In genomic region chr13:17879061-17879460, GRCm38 (mm10) we compare ENCODE assay signal across 22 mouse cellular contexts.
DNase-seq lines count a peak whose midpoint lies in the region; ATAC-seq and TF ChIP-seq lines count a peak whose summit lies in the region.
"Had no signal": no experiment of that assay in that cellular context is flagged by ENCODE, and none has a peak within 500 bp of the region (broad histone marks: within the 10 kb centered on the region; RNA-seq: fewer than 3 reads in every experiment).

No protein-coding gene starts in this region.

- in situ Hi-C loops in CH12.LX (cut with MboI; ENCODE audit: low pct_ligation_motif_present, low pct_unique_long_range_greater_than_20kb, low sequenced_read_pairs): no loop called here

- H3K4me3 ChIP-seq in intestine, embryonic 15.5 days (replicated peaks): no peak overlapping the region
- no peak overlapping the region for H3K4me3 ChIP-seq in intestine, postnatal 0 days (ENCODE audit: low read depth, low read length)
- H3K4me3 ChIP-seq in lung, embryonic 15.5 days: no peak overlapping the region
- no peak overlapping the region for H3K4me3 ChIP-seq in CH12.LX (replicated peaks in 1 of 3; ENCODE audit: low read depth in 2 of 3, low read length in 2 of 3, poor library complexity in 1 of 3)
- H3K4me3 ChIP-seq: embryonic facial prominence, embryonic 15.5 days; heart, embryonic 10.5 days; hindbrain, embryonic 10.5 days; left cerebral cortex, adult 2 months; limb, embryonic 15.5 days; liver, embryonic 15.5 days; megakaryocyte, embryonic 14.5 days; midbrain, embryonic 13.5 days; neural tube, embryonic 12.5 days had no signal

- no peak overlapping the region for H3K9ac ChIP-seq in intestine, embryonic 15.5 days
- H3K9ac ChIP-seq in intestine, postnatal 0 days (ENCODE audit: low read depth, low read length): no peak overlapping the region
- no peak overlapping the region for H3K9ac ChIP-seq in lung, embryonic 15.5 days
- H3K9ac ChIP-seq in CH12.LX (ENCODE audit: insufficient read depth, low read depth): no peak overlapping the region
- H3K9ac ChIP-seq: embryonic facial prominence, embryonic 15.5 days; limb, embryonic 15.5 days; liver, embryonic 15.5 days; midbrain, embryonic 13.5 days; neural tube, embryonic 12.5 days had no signal

- no peak overlapping the region for H3K4me2 ChIP-seq in intestine, embryonic 15.5 days (replicated peaks)
- no peak overlapping the region for H3K4me2 ChIP-seq in intestine, postnatal 0 days (replicated peaks; ENCODE audit: low read depth)
- no peak overlapping the region for H3K4me2 ChIP-seq in lung, embryonic 15.5 days
- H3K4me2 ChIP-seq in CH12.LX (ENCODE audit: insufficient read depth, low read depth, poor library complexity, severe bottlenecking): no peak overlapping the region
- H3K4me2 ChIP-seq: embryonic facial prominence, embryonic 15.5 days; limb, embryonic 15.5 days; liver, embryonic 15.5 days; midbrain, embryonic 13.5 days; neural tube, embryonic 12.5 days had no signal

- no peaks in the 10 kb centered on the region for H3K79me2 ChIP-seq in CH12.LX (replicated peaks; ENCODE audit: control insufficient read depth, extremely low read depth, insufficient read depth, poor library complexity, severe bottlenecking)

- TF ChIP-seq RAD21 in CH12.LX (IDR thresholded peaks at IDR 0.05; ENCODE audit: low read depth, low read length): no peak

- dilution Hi-C loops in CH12.LX (cut with MboI; ENCODE audit: extremely low pct_ligation_motif_present, extremely low pct_unique_long_range_greater_than_20kb, low sequenced_read_pairs): no loop called here

- H3K9me3 ChIP-seq in intestine, embryonic 15.5 days: no peaks in the 10 kb centered on the region
- H3K9me3 ChIP-seq in intestine, postnatal 0 days (ENCODE audit: control insufficient read depth): no peaks in the 10 kb centered on the region
- no peaks in the 10 kb centered on the region for H3K9me3 ChIP-seq in lung, embryonic 15.5 days
- peaks cover 5% of the 10 kb centered on the region for H3K9me3 ChIP-seq in CH12.LX (replicated peaks; ENCODE audit: low read length)
- H3K9me3 ChIP-seq: liver, embryonic 15.5 days had no signal

- no peak overlapping the region for H3K27ac ChIP-seq in intestine, embryonic 15.5 days
- H3K27ac ChIP-seq in intestine, postnatal 0 days (ENCODE audit: low read depth, low read length): no peak overlapping the region
- peak overlapping the region; percentile 55 for H3K27ac ChIP-seq in lung, embryonic 15.5 days
- no peak overlapping the region for H3K27ac ChIP-seq in CH12.LX (ENCODE audit: insufficient read depth, low read depth)
- H3K27ac ChIP-seq: embryonic facial prominence, embryonic 15.5 days; heart, embryonic 10.5 days; hindbrain, embryonic 10.5 days; left cerebral cortex, adult 2 months; limb, embryonic 15.5 days; liver, embryonic 15.5 days; midbrain, embryonic 13.5 days; neural tube, embryonic 12.5 days had no signal

- no peak for DNase-seq in lung, postnatal 14 days
- DNase-seq in CH12.LX (ENCODE audit: extremely low read depth): peak; percentile 17
- DNase-seq in lung, postnatal 4 days: peak; percentile 24 to 27
- DNase-seq in gastrocnemius, postnatal 14 days: no peak
- DNase-seq: adrenal gland, postnatal 25 days; cerebellum, adult 9-10 months; left cerebral cortex, postnatal 4 days; right cerebral cortex, postnatal 25 days; spleen, adult 18-20 months had no signal

- peak; percentile 34; the same call in 1 of the 2 replicates for ATAC-seq in intestine, embryonic 15.5 days
- no peak for ATAC-seq in intestine, postnatal 0 days
- ATAC-seq in lung, embryonic 15.5 days (ENCODE audit: borderline replicate concordance, extremely low read depth, low FRiP score, low TSS enrichment): peak; percentile 85; the same call in 1 of the 2 replicates
- ATAC-seq: forebrain, embryonic 14.5 days; midbrain, embryonic 13.5 days had no signal

- H3K4me1 ChIP-seq in intestine, embryonic 15.5 days (replicated peaks): no peaks in the 10 kb centered on the region
- H3K4me1 ChIP-seq in intestine, postnatal 0 days (replicated peaks; ENCODE audit: control insufficient read depth, insufficient read depth, low read length): no peaks in the 10 kb centered on the region
- 0 out of 2 replicates have a peak, but pooled peaks cover 8% of the 10 kb centered on the region for H3K4me1 ChIP-seq in lung, embryonic 15.5 days
- peaks cover 0 to 21% of the 10 kb centered on the region in 2 experiments; a peak in 2 of 4 replicates for H3K4me1 ChIP-seq in CH12.LX (ENCODE audit: control insufficient read depth in 1 of 2, insufficient read depth in 2 of 2)
- H3K4me1 ChIP-seq: embryonic facial prominence, embryonic 15.5 days; heart, embryonic 10.5 days; hindbrain, embryonic 10.5 days; limb, embryonic 15.5 days; liver, embryonic 15.5 days; megakaryocyte, embryonic 14.5 days; midbrain, embryonic 13.5 days; neural tube, embryonic 12.5 days had no signal

- intact Hi-C loops in gastrocnemius, postnatal 14 days (cut with DNase I; ENCODE audit: low total_unique reads): no loop called here

- no peak for TF ChIP-seq POLR2A in CH12.LX (IDR thresholded peaks at IDR 0.05; ENCODE audit: low read depth, low read length)

- peaks cover 3% of the 10 kb centered on the region; the same call in 1 of the 2 replicates for H3K36me3 ChIP-seq in intestine, embryonic 15.5 days
- no peaks in the 10 kb centered on the region for H3K36me3 ChIP-seq in intestine, postnatal 0 days (ENCODE audit: control insufficient read depth, insufficient read depth)
- 0 out of 2 replicates have a peak, but pooled peaks cover 3% of the 10 kb centered on the region for H3K36me3 ChIP-seq in lung, embryonic 15.5 days
- H3K36me3 ChIP-seq in CH12.LX (replicated peaks in 1 of 2; ENCODE audit: control insufficient read depth in 1 of 2, insufficient read depth in 1 of 2, low read length in 1 of 2): peaks cover 0 to 7% of the 10 kb centered on the region in 2 experiments
- H3K36me3 ChIP-seq: liver, embryonic 15.5 days had no signal

- no peaks in the 10 kb centered on the region for H3K27me3 ChIP-seq in intestine, embryonic 15.5 days (replicated peaks)
- H3K27me3 ChIP-seq in intestine, postnatal 0 days (replicated peaks; ENCODE audit: control insufficient read depth, insufficient read depth, low read length): no peaks in the 10 kb centered on the region
- H3K27me3 ChIP-seq in lung, embryonic 15.5 days: no peaks in the 10 kb centered on the region
- no peaks in the 10 kb centered on the region for H3K27me3 ChIP-seq in CH12.LX (replicated peaks)
- H3K27me3 ChIP-seq: embryonic facial prominence, embryonic 15.5 days; limb, embryonic 15.5 days; liver, embryonic 15.5 days; megakaryocyte, embryonic 14.5 days; midbrain, embryonic 13.5 days; neural tube, embryonic 12.5 days had no signal

- no peak for TF ChIP-seq EP300 in CH12.LX (IDR thresholded peaks at IDR 0.05; ENCODE audit: low read length)

- TF ChIP-seq CTCF in intestine, postnatal 0 days (IDR thresholded peaks at IDR 0.05; ENCODE audit: low read depth): no peak
- no peak for TF ChIP-seq CTCF in CH12.LX (conservative IDR thresholded peaks at IDR 0.05 in 1 of 2, IDR thresholded peaks at IDR 0.05 in 1 of 2; ENCODE audit: low read depth in 2 of 2, low read length in 2 of 2)

TF ChIP-seq in CH12.LX, 34 proteins besides CTCF, POLR2A, EP300 and RAD21:
- TF ChIP-seq GABPA (IDR thresholded peaks at IDR 0.05; ENCODE audit: insufficient replicate concordance, low read depth, low read length) (no peak), CHD2 (IDR thresholded peaks at IDR 0.05; ENCODE audit: low read length) (no peak), MAX (IDR thresholded peaks at IDR 0.05; ENCODE audit: low read length) (no peak), JUN (IDR thresholded peaks at IDR 0.05; ENCODE audit: insufficient read depth, low read depth, low read length) (no peak), POLR2AphosphoS2 (IDR thresholded peaks at IDR 0.05; ENCODE audit: low read depth, low read length) (no peak), USF2 (conservative IDR thresholded peaks at IDR 0.05; ENCODE audit: low read depth, low read length) (no peak), KAT2A (IDR thresholded peaks at IDR 0.05; ENCODE audit: insufficient replicate concordance, low read length) (no peak), ETS1 (conservative IDR thresholded peaks at IDR 0.05; ENCODE audit: low read depth, low read length) (no peak), MEF2A (IDR thresholded peaks at IDR 0.05; ENCODE audit: borderline replicate concordance, low read depth, low read length) (no peak), ZMIZ1 (IDR thresholded peaks at IDR 0.05; ENCODE audit: low read depth, low read length) (no peak), ZC3H11A (IDR thresholded peaks at IDR 0.05; ENCODE audit: low read depth, low read length) (no peak), HCFC1 (IDR thresholded peaks at IDR 0.05; ENCODE audit: low read depth, low read length) (no peak), NELFE (IDR thresholded peaks at IDR 0.05; ENCODE audit: low read depth, low read length) (no peak), PAX5 (IDR thresholded peaks at IDR 0.05; ENCODE audit: low read length) (no peak), USF1 (IDR thresholded peaks at IDR 0.05; ENCODE audit: low read depth, low read length) (no peak)

Comparison
In these comparisons a context has a peak if more than half of its experiments do, and no peak if none do; other contexts are left out.
1. DNase-seq: peak in CH12.LX (single experiment) and lung, postnatal 4 days (2 of 2); none in lung, postnatal 14 days (single experiment) and gastrocnemius, postnatal 14 days (single experiment).